Comparison of ENCODE assay signal across 11 mouse cellular contexts in the genomic region with DNA sequence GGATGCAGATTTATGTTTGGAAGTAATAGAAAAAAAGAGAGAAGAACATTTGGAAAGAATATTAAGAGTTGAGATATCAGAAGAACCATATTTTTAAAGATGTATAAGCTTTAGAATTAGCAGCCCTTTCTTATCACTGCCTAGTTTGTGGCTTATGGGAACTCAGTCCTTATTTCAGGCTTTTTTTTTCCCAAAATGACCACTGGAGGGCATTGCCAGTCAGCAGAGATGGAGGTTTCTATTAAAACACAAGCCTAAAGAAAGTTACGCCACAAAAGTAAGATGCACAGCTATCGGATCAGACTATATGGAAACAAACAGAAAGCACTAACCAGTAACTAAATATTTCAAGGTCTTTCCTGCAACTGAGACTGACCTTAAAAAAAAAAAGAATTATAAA.
DNase-seq lines count a peak whose midpoint lies in the region; ATAC-seq and TF ChIP-seq lines count a peak whose summit lies in the region.
"Had no signal": no experiment of that assay in that cellular context is flagged by ENCODE, and none has a peak within 500 bp of the region (broad histone marks: within the 10 kb centered on the region; RNA-seq: fewer than 3 reads in every experiment).

No protein-coding gene starts in this region.

- 57% methylated on average over 2 of the region's 2 CpGs for WGBS in hindbrain, postnatal 0 days
- 76% methylated on average over 2 of the region's 2 CpGs for WGBS in hindbrain, embryonic 13.5 days
- WGBS in intestine, embryonic 16.5 days: 66% methylated on average over 2 of the region's 2 CpGs

- no peaks in the 10 kb centered on the region for H3K36me3 ChIP-seq in hindbrain, postnatal 0 days (ENCODE audit: insufficient read depth, low read length)
- H3K36me3 ChIP-seq in hindbrain, embryonic 13.5 days: no peaks in the 10 kb centered on the region
- H3K36me3 ChIP-seq in intestine, embryonic 16.5 days (ENCODE audit: control insufficient read depth, insufficient read depth, low read length): no peaks in the 10 kb centered on the region
- H3K36me3 ChIP-seq: neural tube, embryonic 15.5 days had no signal

- H3K27ac ChIP-seq in hindbrain, postnatal 0 days: no peak overlapping the region
- H3K27ac ChIP-seq in hindbrain, embryonic 13.5 days: no peak overlapping the region
- no peak overlapping the region for H3K27ac ChIP-seq in intestine, embryonic 16.5 days (ENCODE audit: low read length)
- H3K27ac ChIP-seq: neural tube, embryonic 15.5 days had no signal

- no peak for TF ChIP-seq POLR2A in brain, embryonic 14.5 days (IDR thresholded peaks at IDR 0.05; ENCODE audit: borderline replicate concordance, extremely low read depth, insufficient read depth, insufficient read length, poor library complexity, severe bottlenecking)

- no peaks in the 10 kb centered on the region for H3K4me1 ChIP-seq in hindbrain, postnatal 0 days (ENCODE audit: insufficient read depth, low read length)
- no peaks in the 10 kb centered on the region for H3K4me1 ChIP-seq in hindbrain, embryonic 13.5 days (replicated peaks)
- no peaks in the 10 kb centered on the region for H3K4me1 ChIP-seq in intestine, embryonic 16.5 days (ENCODE audit: control insufficient read depth, insufficient read depth, low read length)
- H3K4me1 ChIP-seq: megakaryocyte, embryonic 14.5 days; neural tube, embryonic 15.5 days had no signal

- H3K4me3 ChIP-seq in hindbrain, postnatal 0 days (ENCODE audit: low read length): no peak overlapping the region
- no peak overlapping the region for H3K4me3 ChIP-seq in hindbrain, embryonic 13.5 days
- no peak overlapping the region for H3K4me3 ChIP-seq in intestine, embryonic 16.5 days (ENCODE audit: low read length)
- H3K4me3 ChIP-seq: megakaryocyte, embryonic 14.5 days; neural tube, embryonic 15.5 days had no signal

- no peaks in the 10 kb centered on the region for H3K9me3 ChIP-seq in hindbrain, postnatal 0 days (ENCODE audit: low read length)
- H3K9me3 ChIP-seq in hindbrain, embryonic 13.5 days: no peaks in the 10 kb centered on the region
- H3K9me3 ChIP-seq in intestine, embryonic 16.5 days (ENCODE audit: control insufficient read depth, low read length): no peaks in the 10 kb centered on the region
- H3K9me3 ChIP-seq: megakaryocyte, embryonic 14.5 days; neural tube, embryonic 15.5 days had no signal

- peak; percentile 69 for TF ChIP-seq CTCF in hindbrain, postnatal 0 days (IDR thresholded peaks at IDR 0.05; ENCODE audit: low read depth)
- peak; percentile 45; the same call in 1 of the 2 replicates for TF ChIP-seq CTCF in brain, embryonic 14.5 days (IDR thresholded peaks at IDR 0.05; ENCODE audit: borderline replicate concordance, extremely low read depth, insufficient read depth, insufficient read length)

- H3K4me2 ChIP-seq in hindbrain, postnatal 0 days (ENCODE audit: low read depth, low read length): no peak overlapping the region
- H3K4me2 ChIP-seq in hindbrain, embryonic 13.5 days: no peak overlapping the region
- H3K4me2 ChIP-seq in intestine, embryonic 16.5 days (ENCODE audit: low read depth, low read length): no peak overlapping the region
- H3K4me2 ChIP-seq: neural tube, embryonic 15.5 days had no signal

- no peaks in the 10 kb centered on the region for H3K27me3 ChIP-seq in hindbrain, postnatal 0 days (ENCODE audit: insufficient read depth, low read length)
- H3K27me3 ChIP-seq in hindbrain, embryonic 13.5 days: no peaks in the 10 kb centered on the region
- H3K27me3 ChIP-seq in intestine, embryonic 16.5 days (replicated peaks; ENCODE audit: control insufficient read depth, insufficient read depth, low read length): no peaks in the 10 kb centered on the region
- H3K27me3 ChIP-seq: megakaryocyte, embryonic 14.5 days; neural tube, embryonic 15.5 days had no signal

- DNase-seq in hindbrain, postnatal 0 days (ENCODE audit: low spot score): peak; percentile 71
- peak; percentile 4 for DNase-seq in lung, postnatal 36 days
- DNase-seq in lung, postnatal 4 days: no peak
- peak; percentile 56 for DNase-seq in brain, embryonic 14.5 days (ENCODE audit: low read depth)
- DNase-seq in retina, adult 2 months (ENCODE audit: low read depth, low spot score): peak; percentile 4
- no peak for DNase-seq in Muller cell, postnatal 12 days (ENCODE audit: inconsistent ontology term)
- DNase-seq: cerebellum, adult 9-11 months had no signal

- ATAC-seq in hindbrain, postnatal 0 days: no peak
- ATAC-seq in hindbrain, embryonic 13.5 days (ENCODE audit: low FRiP score): no peak
- ATAC-seq in intestine, embryonic 16.5 days: no peak

- no peak overlapping the region for H3K9ac ChIP-seq in hindbrain, postnatal 0 days (replicated peaks; ENCODE audit: low read length)
- no peak overlapping the region for H3K9ac ChIP-seq in hindbrain, embryonic 13.5 days
- no peak overlapping the region for H3K9ac ChIP-seq in intestine, embryonic 16.5 days (ENCODE audit: low read depth, low read length)
- H3K9ac ChIP-seq: neural tube, embryonic 15.5 days had no signal

Comparison
In these comparisons a context has a peak if more than half of its experiments do, and no peak if none do; other contexts are left out.
1. DNase-seq: peak in hindbrain, postnatal 0 days (single experiment), lung, postnatal 36 days (single experiment), brain, embryonic 14.5 days (single experiment) and retina, adult 2 months (single experiment); none in lung, postnatal 4 days (0 of 2) and Muller cell, postnatal 12 days (single experiment).